13 mouse cellular contexts compared by ENCODE assay signal in the genomic region with DNA sequence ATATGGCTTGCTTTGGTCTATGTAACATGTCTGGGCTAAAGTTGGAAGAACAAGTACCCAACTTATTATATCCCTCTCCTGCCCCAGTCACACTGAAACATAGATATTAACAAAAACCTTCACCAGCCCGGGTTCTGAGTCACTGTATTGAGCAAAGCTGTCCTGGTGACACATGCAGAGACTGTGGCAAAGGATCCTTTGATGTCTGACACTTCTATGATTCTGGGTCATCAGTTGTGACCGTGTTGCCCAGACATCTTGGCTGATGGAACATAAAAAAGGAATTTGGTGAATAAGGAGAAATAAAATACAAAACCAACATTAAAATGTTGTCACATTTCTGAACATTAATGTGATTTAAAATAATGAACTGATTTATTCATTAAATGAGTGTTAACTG.
DNase-seq lines count a peak whose midpoint lies in the region.
"Had no signal": no experiment of that assay in that cellular context is flagged by ENCODE, and none has a peak within 500 bp of the region (broad histone marks: within the 10 kb centered on the region; RNA-seq: fewer than 3 reads in every experiment).

No protein-coding gene starts in this region.

- DNase-seq in 3T3-L1 (ENCODE audit: low read depth, low spot score), result peak; percentile 36
- peak; percentile 79 for DNase-seq in Muller cell, postnatal 12 days (ENCODE audit: inconsistent ontology term)
- peak; percentile 50 for DNase-seq in adrenal gland, postnatal 14 days
- no peak for DNase-seq in heart, adult 8-10 months (ENCODE audit: low spot score)
- no peak for DNase-seq in urinary bladder, postnatal 10 days (ENCODE audit: low spot score)
- no peak for DNase-seq in ovary, postnatal 14 days (ENCODE audit: low spot score)
- DNase-seq: cerebellum, adult 2 months; cerebellum, postnatal 10 days; embryo, embryonic 11 days; gastrocnemius, postnatal 36 days; heart, adult 11 months; heart, postnatal 10 days; heart, postnatal 4 days had no signal

Comparison
In these comparisons a context has a peak if more than half of its experiments do, and no peak if none do; other contexts are left out.
1. DNase-seq: peak in 3T3-L1 (single experiment), Muller cell, postnatal 12 days (single experiment) and adrenal gland, postnatal 14 days (single experiment); none in heart, adult 8-10 months (single experiment), urinary bladder, postnatal 10 days (single experiment) and ovary, postnatal 14 days (single experiment).